Mouse (Mus musculus): ENCODE measurements around the gene Mxi1. TPM values are rescaled to one million over a fixed set of nuclear protein-coding genes. Genes with fewer than 3 reads are reported as not detected.
A peak's percentile ranks its signal among the peaks of the same experiment; 100 is the strongest.

The Mxi1 gene
- polyA plus RNA-seq, 1 experiment from 2014 or later = 28.6 TPM

- 70% methylated on average over 15 of the region's 15 CpGs for WGBS
- no peak for TF ChIP-seq EP300 (optimal IDR thresholded peaks at IDR 0.05)
- no peak for TF ChIP-seq CTCF (IDR thresholded peaks at IDR 0.05; ENCODE audit: low read depth)
- ATAC-seq (ENCODE audit: low FRiP score, low TSS enrichment) (peak; percentile 51; the same call in 1 of the 2 replicates), DNase-seq (ENCODE audit: low spot score) (peak; percentile 57)
- Histone ChIP-seq H3K4me2 (replicated peaks; ENCODE audit: low read depth) (no peak overlapping the region), H3K9ac (ENCODE audit: low read length) (no peak overlapping the region), H3K4me3 (ENCODE audit: low read depth, low read length) (no peak overlapping the region), H3K27me3 (ENCODE audit: control insufficient read depth, insufficient read depth, low read length) (no peaks in the 10 kb centered on the region), H3K27ac (replicated peaks) (no peak overlapping the region), H3K9me3 (ENCODE audit: control insufficient read depth, low read length) (no peaks in the 10 kb centered on the region), H3K36me3 (ENCODE audit: control insufficient read depth, insufficient read depth, low read length) (no peaks in the 10 kb centered on the region), H3K4me1 (replicated peaks; ENCODE audit: control insufficient read depth, insufficient read depth) (no peaks in the 10 kb centered on the region; the same call in 1 of the 2 replicates)
Measured at GRCm38 (mm10) chr19:53413617-53414380, 103.5 kb downstream of the Mxi1 start.

DNA sequence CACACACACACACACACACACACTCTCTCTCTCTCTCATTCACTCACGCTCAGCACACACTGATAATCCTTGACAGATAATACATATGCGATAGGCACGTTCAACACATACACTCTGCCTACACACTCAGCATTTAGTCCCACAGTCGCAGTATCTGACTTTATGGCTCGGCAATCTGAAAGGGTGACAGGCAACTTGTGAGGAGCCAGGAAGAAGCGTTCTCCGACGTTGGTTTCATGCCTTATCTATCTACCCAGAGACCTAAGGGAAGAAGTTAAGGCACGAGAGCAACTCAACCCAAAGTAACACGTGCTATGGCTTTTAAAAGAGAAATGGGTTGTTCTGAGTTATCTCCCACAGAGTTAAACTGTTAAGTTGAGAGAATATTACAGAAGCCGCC, 104.3 kb downstream of the Mxi1 start:
- Histone ChIP-seq H3K4me1 (replicated peaks; ENCODE audit: control insufficient read depth, insufficient read depth) (no peaks in the 10 kb centered on the region; the same call in 1 of the 2 replicates), H3K4me3 (ENCODE audit: low read depth, low read length) (no peak overlapping the region), H3K27me3 (ENCODE audit: control insufficient read depth, insufficient read depth, low read length) (no peaks in the 10 kb centered on the region), H3K36me3 (ENCODE audit: control insufficient read depth, insufficient read depth, low read length) (no peaks in the 10 kb centered on the region), H3K9ac (ENCODE audit: low read length) (no peak overlapping the region), H3K4me2 (replicated peaks; ENCODE audit: low read depth) (no peak overlapping the region), H3K27ac (replicated peaks) (no peak overlapping the region), H3K9me3 (ENCODE audit: control insufficient read depth, low read length) (no peaks in the 10 kb centered on the region)
- WGBS = 72% methylated on average over 11 of the region's 11 CpGs
- ATAC-seq (ENCODE audit: low FRiP score, low TSS enrichment) (peak; percentile 32; the same call in 1 of the 2 replicates), DNase-seq (ENCODE audit: low spot score) (no peak)
- TF ChIP-seq CTCF (IDR thresholded peaks at IDR 0.05; ENCODE audit: low read depth) = no peak
- TF ChIP-seq EP300 (optimal IDR thresholded peaks at IDR 0.05) = no peak

- H3K27me3 ChIP-seq (ENCODE audit: control insufficient read depth, insufficient read depth, low read length) = no peaks in the 10 kb centered on the region
- WGBS = 82% methylated on average over 17 of the region's 17 CpGs
- DNase-seq (ENCODE audit: low spot score) (no peak), ATAC-seq (ENCODE audit: low FRiP score, low TSS enrichment) (no peak)
- no peaks in the 10 kb centered on the region for H3K9me3 ChIP-seq (ENCODE audit: control insufficient read depth, low read length)
- no peak for TF ChIP-seq CTCF (IDR thresholded peaks at IDR 0.05; ENCODE audit: low read depth)
- no peak for TF ChIP-seq EP300 (optimal IDR thresholded peaks at IDR 0.05)
- H3K36me3 ChIP-seq (ENCODE audit: control insufficient read depth, insufficient read depth, low read length) = no peaks in the 10 kb centered on the region
- H3K4me3 ChIP-seq (ENCODE audit: low read depth, low read length) = no peak overlapping the region
- H3K4me1 ChIP-seq (replicated peaks; ENCODE audit: control insufficient read depth, insufficient read depth) = no peaks in the 10 kb centered on the region; the same call in 1 of the 2 replicates
- H3K27ac ChIP-seq (replicated peaks) = no peak overlapping the region
- H3K4me2 ChIP-seq (replicated peaks; ENCODE audit: low read depth) = no peak overlapping the region
- H3K9ac ChIP-seq (ENCODE audit: low read length) = no peak overlapping the region
Measured at GRCm38 (mm10) chr19:53415198-53415597, 104.9 kb downstream of the Mxi1 start.

DNA sequence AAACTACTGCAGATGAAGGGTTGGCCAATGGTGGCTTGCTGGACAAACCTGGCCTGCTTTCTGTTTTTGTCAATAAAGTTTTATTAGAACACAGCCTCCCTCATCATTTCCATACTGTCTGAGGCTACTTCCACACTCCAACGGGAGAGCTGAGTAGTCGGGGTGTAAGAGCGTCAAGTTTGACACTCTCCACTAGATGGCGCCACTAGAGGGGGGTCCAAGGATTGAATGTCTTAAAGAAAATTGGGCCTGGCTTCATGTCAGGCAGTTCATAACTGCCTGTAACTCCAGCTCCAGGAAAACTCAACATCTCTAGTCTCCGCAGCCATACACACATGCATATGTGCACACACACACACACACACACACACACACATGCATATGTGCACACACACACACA, 109.5 kb downstream of the Mxi1 start:
- DNase-seq (ENCODE audit: low spot score) (peak; percentile 78), ATAC-seq (ENCODE audit: low FRiP score, low TSS enrichment) (no peak)
- no peak overlapping the region for H3K4me2 ChIP-seq (replicated peaks; ENCODE audit: low read depth)
- H3K27me3 ChIP-seq (ENCODE audit: control insufficient read depth, insufficient read depth, low read length) = no peaks in the 10 kb centered on the region
- H3K27ac ChIP-seq (replicated peaks) = no peak overlapping the region
- no peaks in the 10 kb centered on the region for H3K36me3 ChIP-seq (ENCODE audit: control insufficient read depth, insufficient read depth, low read length)
- no peak overlapping the region for H3K9ac ChIP-seq (ENCODE audit: low read length)
- H3K4me3 ChIP-seq (ENCODE audit: low read depth, low read length) = no peak overlapping the region
- TF ChIP-seq EP300 (optimal IDR thresholded peaks at IDR 0.05) (no peak), CTCF (IDR thresholded peaks at IDR 0.05; ENCODE audit: low read depth) (peak; percentile 83)
- no peaks in the 10 kb centered on the region for H3K9me3 ChIP-seq (ENCODE audit: control insufficient read depth, low read length)
- 38% methylated on average over 5 of the region's 5 CpGs for WGBS
- H3K4me1 ChIP-seq (replicated peaks; ENCODE audit: control insufficient read depth, insufficient read depth) = peaks cover 2% of the 10 kb centered on the region

DNA sequence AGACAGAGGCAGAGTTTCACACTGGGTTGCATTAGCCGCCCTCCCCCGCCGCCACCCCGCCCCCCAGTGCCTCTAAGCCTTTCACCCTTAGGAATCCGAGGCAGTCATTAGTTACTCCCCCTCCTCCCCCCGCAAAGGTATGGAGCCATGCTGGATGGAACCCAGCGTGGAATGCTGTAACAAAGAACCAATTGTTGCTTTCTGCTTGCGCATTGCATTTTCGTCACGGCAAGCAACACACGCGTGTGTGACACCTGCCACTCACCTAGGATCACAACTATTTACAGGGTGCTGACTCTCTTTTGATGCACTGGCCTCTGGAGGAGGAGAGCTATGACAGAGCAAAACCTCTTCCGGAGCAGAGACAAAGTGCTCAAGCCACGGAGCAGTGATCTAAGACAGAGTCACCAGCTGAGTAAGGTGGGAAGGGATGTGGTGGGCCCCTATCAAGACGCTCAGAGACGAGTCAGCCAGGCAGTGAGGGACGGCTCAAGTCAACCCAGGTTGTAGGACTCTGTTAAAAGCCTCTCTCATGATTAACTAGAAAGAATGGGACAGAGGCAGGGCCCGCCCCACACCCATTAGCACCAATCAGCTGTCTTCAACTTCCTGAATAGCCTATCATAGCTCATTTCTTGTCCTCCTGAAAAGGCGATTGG, 110.7 kb downstream of the Mxi1 start:
- Histone ChIP-seq H3K4me3 (ENCODE audit: low read depth, low read length) (peak overlapping the region; percentile 34), H3K4me1 (replicated peaks; ENCODE audit: control insufficient read depth, insufficient read depth) (peaks cover 2% of the 10 kb centered on the region), H3K9me3 (ENCODE audit: control insufficient read depth, low read length) (no peaks in the 10 kb centered on the region), H3K36me3 (ENCODE audit: control insufficient read depth, insufficient read depth, low read length) (no peaks in the 10 kb centered on the region), H3K27ac (replicated peaks) (peak overlapping the region; percentile 81), H3K9ac (ENCODE audit: low read length) (peak overlapping the region; percentile 27; the same call in 1 of the 2 replicates), H3K4me2 (replicated peaks; ENCODE audit: low read depth) (peak overlapping the region; percentile 62), H3K27me3 (ENCODE audit: control insufficient read depth, insufficient read depth, low read length) (no peaks in the 10 kb centered on the region)
- DNase-seq (ENCODE audit: low spot score) (peak; percentile 84), ATAC-seq (ENCODE audit: low FRiP score, low TSS enrichment) (peak; percentile 93)
- 2% methylated on average over 19 of the region's 19 CpGs for WGBS
- TF ChIP-seq EP300 (optimal IDR thresholded peaks at IDR 0.05) (no peak), CTCF (IDR thresholded peaks at IDR 0.05; ENCODE audit: low read depth) (no peak)
